Mouse (Mus musculus): ENCODE results near the gene Tacc2. TPM values are rescaled to one million over a fixed set of nuclear protein-coding genes. Genes with fewer than 3 reads are reported as not detected.
A peak's percentile ranks its signal among the peaks of the same experiment; 100 is the strongest.

The Tacc2 gene
- polyA plus RNA-seq, 1 experiment, result 57.5 TPM

GRCm38 (mm10) chr7:130636274-130636673, 59.0 kb downstream of the Tacc2 start:
- Histone ChIP-seq H3K4me3 (ENCODE audit: low read depth, low read length) (no peak overlapping the region), H3K27ac (ENCODE audit: insufficient read depth, low read depth, low read length) (no peak overlapping the region), H3K36me3 (ENCODE audit: control insufficient read depth, insufficient read depth, low read length) (no peaks in the 10 kb centered on the region), H3K4me1 (ENCODE audit: control insufficient read depth, insufficient read depth, insufficient read length, low read length) (peaks cover 23% of the 10 kb centered on the region), H3K27me3 (ENCODE audit: control insufficient read depth, insufficient read depth, low read length) (no peaks in the 10 kb centered on the region)
- no peak for TF ChIP-seq CTCF (IDR thresholded peaks at IDR 0.05; ENCODE audit: extremely low read depth, insufficient read length, insufficient replicate concordance, low read depth, low read length)
- no peak for TF ChIP-seq POLR2A (IDR thresholded peaks at IDR 0.05; ENCODE audit: low read depth, low read length)
- WGBS, result 62% methylated on average over 3 of the region's 3 CpGs

- no peak overlapping the region for H3K4me3 ChIP-seq (ENCODE audit: low read depth, low read length)
- no peaks in the 10 kb centered on the region for H3K36me3 ChIP-seq (ENCODE audit: control insufficient read depth, insufficient read depth, low read length)
- 72% methylated on average over 4 of the region's 4 CpGs for WGBS
- H3K27me3 ChIP-seq (ENCODE audit: control insufficient read depth, insufficient read depth, low read length), result no peaks in the 10 kb centered on the region
- peaks cover 18% of the 10 kb centered on the region for H3K4me1 ChIP-seq (ENCODE audit: control insufficient read depth, insufficient read depth, insufficient read length, low read length)
- H3K27ac ChIP-seq (ENCODE audit: insufficient read depth, low read depth, low read length), result no peak overlapping the region
- TF ChIP-seq POLR2A (IDR thresholded peaks at IDR 0.05; ENCODE audit: low read depth, low read length) (no peak), CTCF (IDR thresholded peaks at IDR 0.05; ENCODE audit: extremely low read depth, insufficient read length, insufficient replicate concordance, low read depth, low read length) (no peak)
Observed at GRCm38 (mm10) chr7:130636902-130637301, 59.7 kb downstream of the Tacc2 start.

- Histone ChIP-seq H3K27ac (ENCODE audit: insufficient read depth, low read depth, low read length) (no peak overlapping the region), H3K27me3 (ENCODE audit: control insufficient read depth, insufficient read depth, low read length) (no peaks in the 10 kb centered on the region), H3K4me3 (ENCODE audit: low read depth, low read length) (no peak overlapping the region), H3K36me3 (ENCODE audit: control insufficient read depth, insufficient read depth, low read length) (no peaks in the 10 kb centered on the region), H3K4me1 (ENCODE audit: control insufficient read depth, insufficient read depth, insufficient read length, low read length) (peaks cover 9% of the 10 kb centered on the region)
- 56% methylated on average over 6 of the region's 6 CpGs for WGBS
- TF ChIP-seq CTCF (IDR thresholded peaks at IDR 0.05; ENCODE audit: extremely low read depth, insufficient read length, insufficient replicate concordance, low read depth, low read length) (no peak), POLR2A (IDR thresholded peaks at IDR 0.05; ENCODE audit: low read depth, low read length) (no peak)
Observed at GRCm38 (mm10) chr7:130637811-130638210, 60.6 kb downstream of the Tacc2 start.

GRCm38 (mm10) chr7:130640681-130641080, 63.4 kb downstream of the Tacc2 start:
- Histone ChIP-seq H3K36me3 (ENCODE audit: control insufficient read depth, insufficient read depth, low read length) (no peaks in the 10 kb centered on the region), H3K27me3 (ENCODE audit: control insufficient read depth, insufficient read depth, low read length) (no peaks in the 10 kb centered on the region), H3K4me1 (ENCODE audit: control insufficient read depth, insufficient read depth, insufficient read length, low read length) (peaks cover 14% of the 10 kb centered on the region; the same call in 1 of the 2 replicates), H3K4me3 (ENCODE audit: low read depth, low read length) (no peak overlapping the region), H3K27ac (ENCODE audit: insufficient read depth, low read depth, low read length) (no peak overlapping the region)
- no peak for TF ChIP-seq POLR2A (IDR thresholded peaks at IDR 0.05; ENCODE audit: low read depth, low read length)
- no peak for TF ChIP-seq CTCF (IDR thresholded peaks at IDR 0.05; ENCODE audit: extremely low read depth, insufficient read length, insufficient replicate concordance, low read depth, low read length)
- WGBS, result 77% methylated on average over 9 of the region's 9 CpGs

GRCm38 (mm10) chr7:130645332-130645993, 68.2 kb downstream of the Tacc2 start:
- Histone ChIP-seq H3K4me1 (ENCODE audit: control insufficient read depth, insufficient read depth, insufficient read length, low read length) (peaks cover 31% of the 10 kb centered on the region; the same call in 1 of the 2 replicates), H3K36me3 (ENCODE audit: control insufficient read depth, insufficient read depth, low read length) (no peaks in the 10 kb centered on the region), H3K4me3 (ENCODE audit: low read depth, low read length) (peak overlapping the region; percentile 66), H3K27me3 (ENCODE audit: control insufficient read depth, insufficient read depth, low read length) (no peaks in the 10 kb centered on the region), H3K27ac (ENCODE audit: insufficient read depth, low read depth, low read length) (peak overlapping the region; percentile 97)
- no peak for TF ChIP-seq POLR2A (IDR thresholded peaks at IDR 0.05; ENCODE audit: low read depth, low read length)
- TF ChIP-seq CTCF (IDR thresholded peaks at IDR 0.05; ENCODE audit: extremely low read depth, insufficient read length, insufficient replicate concordance, low read depth, low read length), result no peak
- WGBS, result 3% methylated on average over 15 of the region's 15 CpGs

- Histone ChIP-seq H3K27me3 (ENCODE audit: control insufficient read depth, insufficient read depth, low read length) (no peaks in the 10 kb centered on the region), H3K4me1 (ENCODE audit: control insufficient read depth, insufficient read depth, insufficient read length, low read length) (peaks cover 31% of the 10 kb centered on the region; the same call in 1 of the 2 replicates), H3K4me3 (ENCODE audit: low read depth, low read length) (peak overlapping the region; percentile 66), H3K36me3 (ENCODE audit: control insufficient read depth, insufficient read depth, low read length) (no peaks in the 10 kb centered on the region), H3K27ac (ENCODE audit: insufficient read depth, low read depth, low read length) (peak overlapping the region; percentile 97)
- under 1% methylated on average over 54 of the region's 55 CpGs for WGBS
- 0 out of 2 replicates have a peak, but pooled peaks have one; percentile 4 for TF ChIP-seq CTCF (IDR thresholded peaks at IDR 0.05; ENCODE audit: extremely low read depth, insufficient read length, insufficient replicate concordance, low read depth, low read length)
- TF ChIP-seq POLR2A (IDR thresholded peaks at IDR 0.05; ENCODE audit: low read depth, low read length), result no peak; the same call in 1 of the 2 replicates
Observed at GRCm38 (mm10) chr7:130645994-130646761, 68.9 kb downstream of the Tacc2 start.

- peaks cover 31% of the 10 kb centered on the region; the same call in 1 of the 2 replicates for H3K4me1 ChIP-seq (ENCODE audit: control insufficient read depth, insufficient read depth, insufficient read length, low read length)
- peak overlapping the region; percentile 97 for H3K27ac ChIP-seq (ENCODE audit: insufficient read depth, low read depth, low read length)
- peak overlapping the region; percentile 66 for H3K4me3 ChIP-seq (ENCODE audit: low read depth, low read length)
- H3K36me3 ChIP-seq (ENCODE audit: control insufficient read depth, insufficient read depth, low read length), result no peaks in the 10 kb centered on the region
- H3K27me3 ChIP-seq (ENCODE audit: control insufficient read depth, insufficient read depth, low read length), result no peaks in the 10 kb centered on the region
- TF ChIP-seq POLR2A (IDR thresholded peaks at IDR 0.05; ENCODE audit: low read depth, low read length) (0 out of 2 replicates have a peak, but pooled peaks have one; percentile 33), CTCF (IDR thresholded peaks at IDR 0.05; ENCODE audit: extremely low read depth, insufficient read length, insufficient replicate concordance, low read depth, low read length) (no peak)
- WGBS, result under 1% methylated on average over 18 of the region's 18 CpGs
Observed at GRCm38 (mm10) chr7:130646762-130647139, 69.5 kb downstream of the Tacc2 start.

Data from small intestine, adult 2 months (tissue).